Mouse (Mus musculus) erythroid progenitor cell, adult 5-6 weeks (primary cell): ENCODE measurements at regions not wholly inside any gene's neighbourhood (a gene's known extent, or its start where the extent isn't known, plus 50 kb on each side); places are given as distances from the start of the nearest gene placed in this dataset.

Experiments
- ATAC-seq: replicated peaks from 2 replicates; pipeline ENCODE4 v1.8.0; 2016; ENCODE audit warnings: moderate number of reproducible peaks, mild to moderate bottlenecking, moderate TSS enrichment, inconsistent platforms; ENCODE audit not compliant: poor library complexity, low FRiP score, severe bottlenecking

- no peak for ATAC-seq
Measured at GRCm38 (mm10) chr7:124803101-124803500, 641.4 kb upstream of the Kdm8 start.

- no peak for ATAC-seq
Measured at GRCm38 (mm10) chr7:124834692-124835091, 609.8 kb upstream of the Kdm8 start.

- ATAC-seq = no peak
Measured at GRCm38 (mm10) chr7:124836531-124836930, 607.9 kb upstream of the Kdm8 start.

GRCm38 (mm10) chr7:124855056-124855455 lies 589.4 kb upstream of the Kdm8 start:
- no peak for ATAC-seq

GRCm38 (mm10) chr7:124857106-124857505 lies 587.4 kb upstream of the Kdm8 start:
- no peak for ATAC-seq

- ATAC-seq = no peak
Measured at GRCm38 (mm10) chr7:124861397-124861796, 583.1 kb upstream of the Kdm8 start.

- ATAC-seq = no peak
Measured at GRCm38 (mm10) chr7:124868133-124868603, 576.3 kb upstream of the Kdm8 start.

GRCm38 (mm10) chr7:124868621-124869020 lies 575.9 kb upstream of the Kdm8 start:
- no peak for ATAC-seq

GRCm38 (mm10) chr7:124880771-124881170 lies 563.7 kb upstream of the Kdm8 start:
- no peak for ATAC-seq

GRCm38 (mm10) chr7:124907233-124907632 lies 537.2 kb upstream of the Kdm8 start:
- ATAC-seq = no peak

GRCm38 (mm10) chr7:124907662-124908296 lies 536.7 kb upstream of the Kdm8 start:
- no peak for ATAC-seq

GRCm38 (mm10) chr7:124914061-124914460 lies 530.4 kb upstream of the Kdm8 start:
- no peak for ATAC-seq

GRCm38 (mm10) chr7:124914479-124914878 lies 530.0 kb upstream of the Kdm8 start:
- no peak for ATAC-seq

GRCm38 (mm10) chr7:124914972-124915371 lies 529.5 kb upstream of the Kdm8 start:
- ATAC-seq = no peak

- ATAC-seq = no peak
Measured at GRCm38 (mm10) chr7:124915637-124916036, 528.8 kb upstream of the Kdm8 start.

- ATAC-seq = no peak
Measured at GRCm38 (mm10) chr7:124917606-124918120, 526.8 kb upstream of the Kdm8 start.

- no peak for ATAC-seq
Measured at GRCm38 (mm10) chr7:124922806-124923205, 521.7 kb upstream of the Kdm8 start.

GRCm38 (mm10) chr7:124933573-124933972 lies 510.9 kb upstream of the Kdm8 start:
- no peak for ATAC-seq

- ATAC-seq = no peak
Measured at GRCm38 (mm10) chr7:124939357-124939756, 505.1 kb upstream of the Kdm8 start.

- ATAC-seq = no peak
Measured at GRCm38 (mm10) chr7:124941527-124941926, 502.9 kb upstream of the Kdm8 start.

- no peak for ATAC-seq
Measured at GRCm38 (mm10) chr7:124946424-124946823, 498.1 kb upstream of the Kdm8 start.

- ATAC-seq = no peak
Measured at GRCm38 (mm10) chr7:124957329-124957728, 487.1 kb upstream of the Kdm8 start.
